Mouse (Mus musculus) erythroblast, adult 5-6 weeks (primary cell): Measurements from ENCODE around the gene Cuedc1. TPM values are rescaled to one million over a fixed set of nuclear protein-coding genes. Genes with fewer than 3 reads are reported as not detected.

ENCODE experiments used
- ATAC-seq: replicated peaks from 2 replicates; pipeline ENCODE4 v1.8.0; 2016; ENCODE audit warnings: moderate number of reproducible peaks, mild to moderate bottlenecking, moderate TSS enrichment, inconsistent platforms; ENCODE audit not compliant: poor library complexity, low FRiP score, severe bottlenecking
- total RNA-seq, 2 experiments: library from RNA; stranded (forward) in 1 of 2; stranded (reverse) in 1 of 2; fragments of 150-400 nt in 1 of 2; fragments of 200-764, 138-1000 nt in 1 of 2; gene quantifications; 2 replicates each; pipeline versions ENCODE4 v1.2.3 to v1.2.4; 2015 to 2017; ENCODE audit warnings: low replicate concordance in 2 of 2

Gene Cuedc1
- total RNA-seq, 2 experiments from 2014 or later, result not detected

DNA sequence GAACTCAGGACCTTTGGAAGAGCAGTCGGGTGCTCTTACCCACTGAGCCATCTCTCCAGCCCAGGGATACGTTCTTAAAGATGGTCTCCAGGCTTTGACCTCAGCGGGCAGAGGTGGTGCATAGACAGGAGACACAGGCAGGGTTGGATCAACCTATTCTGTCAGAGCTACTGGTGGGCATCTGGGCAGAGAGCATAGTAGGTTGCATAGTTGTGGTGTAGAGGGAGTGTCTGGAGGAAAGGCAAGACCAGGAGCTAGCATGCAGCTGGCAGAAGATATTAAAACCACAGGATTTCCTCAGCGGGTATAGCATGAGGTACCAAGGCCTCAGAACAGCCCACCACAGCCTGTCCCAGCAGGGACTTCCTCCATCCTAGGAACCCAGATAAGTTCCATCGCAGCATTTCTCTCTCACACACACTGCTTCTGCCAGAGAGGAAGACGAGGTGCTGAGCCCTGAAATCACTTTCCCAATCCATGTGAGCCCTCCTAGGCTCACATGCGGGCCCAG is 66.4 kb downstream of the Cuedc1 start:
- no peak for ATAC-seq

DNA sequence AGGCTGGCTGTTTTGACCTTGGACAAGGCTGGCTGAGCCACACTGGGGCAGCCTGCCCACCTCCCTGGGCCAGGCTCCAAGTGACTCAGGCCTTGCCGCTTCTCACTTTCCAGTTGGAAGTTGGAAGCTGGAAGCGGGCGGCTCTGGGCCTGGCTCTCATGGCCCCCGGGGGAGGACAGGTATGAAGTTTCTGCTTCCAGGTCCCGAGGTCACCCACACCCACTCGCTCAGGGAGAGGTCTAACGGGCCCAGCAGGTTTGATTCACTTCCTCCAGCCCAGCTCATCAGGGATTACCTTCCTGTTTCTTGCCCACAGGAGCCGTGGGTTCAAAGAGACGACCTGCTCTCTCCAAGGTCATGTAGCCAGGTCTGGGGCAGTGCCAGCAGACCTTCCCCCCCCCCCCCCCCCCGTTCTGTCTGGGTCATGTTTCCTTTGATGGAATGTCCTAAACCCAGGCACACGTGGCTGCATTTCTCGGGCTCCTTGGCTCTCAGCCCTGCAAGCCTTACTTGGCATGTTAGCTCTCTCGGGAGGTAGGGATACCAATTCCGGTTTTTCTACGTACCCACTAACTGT is 67.0 kb downstream of the Cuedc1 start:
- ATAC-seq, result no peak

DNA sequence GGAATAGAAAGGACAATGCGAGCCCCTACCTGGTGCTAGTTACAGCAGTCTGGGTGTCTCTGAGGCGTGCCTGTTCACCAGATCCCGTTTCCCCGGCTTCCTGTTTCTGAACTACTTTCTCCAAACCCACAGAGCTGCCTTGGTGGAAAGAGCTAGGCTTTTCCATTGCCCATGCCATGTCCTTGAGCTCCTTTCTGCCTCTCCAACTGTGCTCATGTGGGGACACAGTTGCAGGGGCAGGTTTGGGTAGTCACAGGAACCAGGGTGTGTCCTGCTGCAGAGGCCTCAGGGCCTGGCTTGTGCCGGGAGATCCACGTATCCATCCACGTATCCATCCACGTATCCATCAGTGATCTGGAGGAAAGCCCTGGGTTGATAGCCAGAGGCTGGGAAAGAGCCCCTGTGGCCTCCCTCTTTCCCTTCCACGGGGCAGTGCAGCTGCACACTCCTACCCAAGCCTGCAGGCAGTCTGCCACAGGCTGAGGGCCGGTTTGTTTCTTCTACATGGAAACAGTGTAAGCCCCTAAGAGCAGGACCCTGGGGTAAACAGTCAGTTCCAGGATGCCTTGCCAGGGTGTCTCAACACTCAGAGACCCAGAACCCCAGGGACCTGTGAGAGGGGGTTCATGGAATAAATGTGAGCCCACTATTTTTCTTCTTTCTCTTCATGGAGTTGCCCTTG is 68.0 kb downstream of the Cuedc1 start:
- no peak for ATAC-seq

DNA sequence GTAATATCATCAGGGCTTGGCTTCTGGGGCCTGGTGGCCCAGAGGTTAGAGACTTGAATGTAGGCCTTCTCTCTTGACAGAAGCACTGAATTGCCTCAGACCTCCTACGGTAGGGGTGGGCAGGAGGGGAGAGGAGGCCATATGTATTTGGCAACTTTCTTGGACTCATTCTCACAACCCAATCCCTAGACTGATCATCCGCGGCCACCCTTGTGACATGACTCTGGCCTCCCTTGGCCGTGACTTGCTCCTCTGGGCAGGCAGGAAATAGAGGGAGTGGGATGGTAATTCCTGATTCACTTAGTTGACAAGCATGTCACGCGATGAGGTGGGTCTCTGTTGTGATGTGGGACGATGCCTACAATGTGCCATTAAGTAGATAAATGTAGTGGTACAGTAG is 68.6 kb downstream of the Cuedc1 start:
- no peak for ATAC-seq

DNA sequence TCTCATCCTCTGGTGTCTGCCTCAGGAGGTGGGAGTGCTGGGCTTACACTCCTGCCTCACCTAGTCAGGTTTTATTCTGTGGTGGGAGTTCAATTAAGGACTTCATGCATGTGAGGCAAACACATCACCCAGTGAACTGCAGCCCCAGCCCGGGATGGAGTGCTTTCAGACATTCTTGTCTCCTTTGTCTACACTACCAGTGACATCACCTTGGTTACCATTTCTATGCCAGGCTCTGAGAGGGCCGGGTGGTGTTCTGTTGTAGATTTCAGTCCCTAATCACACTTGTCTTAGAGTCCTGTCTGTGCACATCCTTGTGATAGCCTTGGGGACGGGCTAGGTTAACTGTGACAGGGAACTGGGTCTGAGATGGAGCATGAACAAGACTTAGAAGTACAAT is 70.8 kb downstream of the Cuedc1 start:
- no peak for ATAC-seq

DNA sequence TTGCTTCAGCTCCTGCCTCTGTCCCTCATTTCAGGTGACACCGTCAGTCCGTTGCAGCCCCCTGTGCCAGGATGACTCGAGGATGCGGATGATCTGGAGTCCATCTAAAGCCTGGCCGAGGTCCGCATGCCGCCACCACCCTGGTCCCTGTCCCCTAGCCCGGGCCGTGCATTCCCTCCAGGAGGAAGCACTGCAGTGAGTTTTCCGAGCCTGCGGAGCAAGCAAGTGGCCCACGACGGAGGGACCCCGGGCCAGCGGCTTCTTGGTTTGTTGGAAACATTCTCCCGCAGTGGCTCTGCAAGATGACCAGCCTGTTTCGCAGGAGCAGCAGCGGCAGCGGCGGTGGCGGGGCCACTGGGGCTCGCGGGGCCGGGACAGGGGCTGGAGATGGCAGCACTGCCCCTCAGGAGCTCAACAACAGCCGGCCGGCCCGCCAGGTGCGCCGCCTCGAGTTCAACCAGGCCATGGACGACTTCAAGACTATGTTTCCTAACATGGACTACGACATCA is 71.7 kb downstream of the Cuedc1 start:
- no peak for ATAC-seq

DNA sequence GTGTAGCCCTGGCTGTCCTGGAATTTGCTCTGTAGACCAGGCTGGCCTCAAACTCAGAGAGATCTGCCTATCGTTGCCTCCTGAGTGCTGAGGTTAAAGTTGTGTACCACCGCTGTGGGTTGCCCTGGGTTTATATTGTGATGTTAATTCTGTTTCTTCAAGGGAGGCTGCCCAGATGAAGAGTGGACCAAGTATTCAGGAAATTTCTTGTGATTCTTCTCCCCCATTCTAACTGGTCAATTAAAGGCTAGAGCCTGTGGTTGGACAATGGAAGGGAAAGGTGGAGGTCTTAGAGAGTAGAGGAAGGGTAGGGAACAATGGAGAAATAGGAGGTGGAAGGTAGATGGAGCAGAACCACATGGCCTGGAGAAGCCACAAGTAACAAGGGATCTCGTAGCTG is 72.7 kb downstream of the Cuedc1 start:
- no peak for ATAC-seq

DNA sequence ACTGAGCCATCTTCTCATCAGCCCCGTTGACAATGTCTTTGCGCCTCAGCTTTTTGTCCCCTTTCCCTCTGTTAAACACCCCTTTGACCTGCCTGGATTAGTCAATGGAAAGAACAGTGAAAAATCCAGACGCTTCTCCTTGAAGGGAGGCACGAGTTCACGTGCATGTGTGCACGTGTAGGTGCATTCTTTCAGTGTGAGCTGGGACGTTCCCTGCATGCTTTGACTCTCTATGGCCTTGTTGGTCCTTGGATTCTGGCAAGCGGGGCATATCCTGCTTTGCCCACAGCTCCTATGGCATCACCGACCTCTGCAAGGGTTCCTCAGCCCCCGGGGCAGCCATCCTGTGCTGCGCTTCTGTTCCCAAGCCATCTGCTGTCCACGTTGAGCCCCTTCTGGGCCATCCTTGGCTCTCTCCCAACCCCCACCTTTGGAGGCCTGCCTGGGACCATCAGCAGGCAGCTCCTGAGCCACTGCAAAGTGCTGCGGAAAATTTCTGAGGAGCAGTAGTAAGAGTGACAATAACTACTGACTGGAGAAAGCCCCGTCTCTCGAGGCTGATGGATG is 74.1 kb downstream of the Cuedc1 start:
- ATAC-seq, result no peak

DNA sequence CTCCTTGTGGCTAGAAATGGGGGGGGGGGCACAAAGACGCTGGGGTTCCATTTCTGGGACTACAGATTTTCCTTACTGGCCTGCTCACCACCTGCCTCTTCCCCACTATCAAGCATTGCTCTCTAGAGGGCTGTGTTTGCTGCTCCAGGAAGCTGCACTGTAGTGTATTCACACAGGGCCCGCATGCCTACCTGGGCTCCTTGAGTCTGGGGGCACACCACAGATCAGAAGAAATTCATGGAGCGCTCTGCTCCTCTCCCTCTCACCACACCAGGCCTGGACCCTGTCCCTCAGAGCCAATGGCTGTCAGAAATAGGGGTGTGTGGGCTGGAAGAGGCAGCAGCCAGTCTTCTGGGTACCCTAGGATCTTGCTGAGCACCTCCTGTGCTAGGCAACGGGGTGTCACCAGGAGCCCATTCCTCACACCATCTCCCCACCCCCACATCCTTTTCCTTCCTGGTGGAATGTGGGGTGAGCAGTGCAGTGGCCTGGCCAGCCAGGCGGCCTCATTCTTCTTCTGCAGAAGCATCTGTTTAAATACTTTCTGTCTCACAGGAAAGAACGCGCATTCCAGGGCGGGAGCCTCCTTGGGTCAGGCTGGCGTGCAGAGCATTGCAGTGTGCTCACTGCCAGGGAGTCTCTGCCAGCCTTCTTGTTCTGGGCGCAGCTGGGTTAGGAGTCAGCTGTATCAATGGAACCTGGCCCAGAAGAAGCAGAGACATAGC is 74.9 kb downstream of the Cuedc1 start:
- no peak for ATAC-seq

DNA sequence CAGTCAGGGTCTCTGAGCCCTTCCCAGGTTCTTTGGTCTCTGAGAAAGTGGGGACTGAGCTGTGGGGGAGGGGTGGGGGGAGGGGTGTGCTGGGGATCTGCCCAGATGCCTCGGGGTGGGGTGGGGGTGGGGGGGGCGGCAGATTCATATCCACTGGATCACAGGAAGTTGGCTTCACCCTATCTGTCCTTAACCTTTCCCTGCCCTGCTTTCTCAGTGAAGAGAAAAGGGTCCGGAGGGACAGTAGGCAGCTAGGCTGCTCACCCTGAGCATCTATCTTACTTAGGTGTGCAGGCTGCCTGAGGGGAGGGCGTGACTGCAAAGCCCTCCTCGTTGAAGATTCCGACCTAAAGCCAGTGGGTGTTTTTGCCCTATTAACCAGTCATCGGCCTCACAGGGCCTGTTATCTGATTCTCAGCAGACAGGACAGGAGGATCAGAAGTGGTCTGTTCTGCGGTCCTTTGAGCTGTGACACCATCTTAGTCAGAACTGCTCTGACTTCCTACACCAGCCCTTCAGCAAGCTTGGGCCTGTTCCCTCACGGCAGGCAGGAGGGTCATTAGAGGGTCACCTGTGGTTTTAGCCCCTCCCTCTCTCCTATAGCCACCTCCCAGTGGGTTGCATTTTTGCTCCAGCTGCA is 75.6 kb downstream of the Cuedc1 start:
- ATAC-seq, result no peak

DNA sequence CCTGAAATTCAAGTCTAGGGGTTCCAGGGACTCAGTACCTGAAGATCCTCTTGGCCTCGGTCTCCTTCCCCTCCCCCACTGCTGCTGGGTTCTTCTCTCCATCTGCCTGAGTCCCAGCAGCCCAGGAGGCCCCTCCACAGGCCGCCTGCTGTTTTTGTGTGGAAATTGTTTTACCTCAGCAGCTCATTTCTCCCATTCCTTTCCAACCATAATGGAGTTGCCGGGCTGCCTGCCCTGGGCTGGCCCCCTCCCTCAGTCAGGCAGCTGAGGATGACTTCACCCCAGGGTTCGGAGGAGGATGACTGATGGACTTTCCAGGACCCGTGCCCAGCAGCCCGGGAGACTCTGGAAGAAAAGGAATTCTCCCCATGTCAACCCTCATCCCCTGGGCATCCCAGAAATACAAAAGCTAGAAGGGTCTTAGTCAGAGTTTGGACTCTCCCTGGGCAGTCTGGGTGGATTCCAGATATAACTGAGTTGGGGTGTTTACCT is 82.7 kb downstream of the Cuedc1 start:
- no peak for ATAC-seq

DNA sequence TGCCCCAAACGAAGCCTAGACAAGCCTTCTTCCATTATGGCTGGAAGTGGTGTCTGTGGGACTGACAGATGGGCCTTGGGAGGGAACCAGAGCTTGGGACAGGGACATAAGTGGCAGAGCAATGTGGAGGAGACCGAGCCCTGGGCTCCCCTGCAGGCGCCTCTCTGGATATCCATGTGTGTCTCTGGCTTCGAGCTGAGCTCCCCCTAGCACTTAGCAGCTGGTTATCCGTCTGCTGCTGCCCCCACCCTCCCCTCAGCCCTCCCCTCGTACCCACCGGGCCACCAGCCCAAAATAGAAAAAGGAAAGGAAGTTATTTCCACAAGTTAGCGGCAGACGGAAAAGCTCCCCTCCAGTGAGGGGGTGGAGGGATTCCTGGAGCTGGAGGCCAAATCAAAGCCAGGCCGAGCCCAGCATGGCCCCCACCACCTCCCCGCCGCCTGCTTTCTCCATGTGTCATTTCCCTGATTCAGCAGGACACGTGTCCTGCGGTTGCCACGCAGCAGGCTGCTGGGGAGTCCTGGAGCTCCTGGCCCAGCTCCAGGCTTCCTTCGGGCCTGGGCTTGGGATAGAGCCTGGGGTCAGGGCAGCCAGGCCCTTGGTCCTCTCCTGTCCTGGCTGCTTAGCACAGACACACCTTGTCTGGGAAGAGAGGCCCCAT is 83.2 kb downstream of the Cuedc1 start:
- ATAC-seq, result no peak

DNA sequence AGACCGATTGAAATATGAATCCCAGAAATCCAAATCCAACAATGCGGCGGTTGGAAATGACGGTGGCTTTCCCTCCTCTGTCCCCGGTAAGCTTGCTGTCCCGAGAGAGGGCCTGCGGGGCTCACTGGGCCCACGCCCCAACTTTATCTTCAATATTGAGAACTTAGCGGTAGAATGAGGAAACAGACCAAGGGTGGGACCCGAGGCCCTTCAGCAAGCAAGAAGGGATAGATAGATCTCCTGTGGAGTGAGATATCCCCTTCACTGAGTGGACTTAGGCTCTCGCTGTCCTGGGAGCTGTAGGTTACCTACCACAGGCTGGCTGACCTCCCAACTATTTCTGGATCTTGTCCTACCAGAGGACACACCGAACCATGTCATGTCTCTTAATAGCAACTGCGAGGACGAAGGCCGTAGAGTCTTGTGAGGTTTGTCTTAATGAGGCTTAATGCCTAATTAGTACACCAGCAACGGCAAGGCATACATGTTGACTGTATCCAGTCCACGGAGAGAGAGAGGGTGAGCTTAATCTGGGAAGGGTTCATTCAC is 86.8 kb downstream of the Cuedc1 start:
- no peak for ATAC-seq

DNA sequence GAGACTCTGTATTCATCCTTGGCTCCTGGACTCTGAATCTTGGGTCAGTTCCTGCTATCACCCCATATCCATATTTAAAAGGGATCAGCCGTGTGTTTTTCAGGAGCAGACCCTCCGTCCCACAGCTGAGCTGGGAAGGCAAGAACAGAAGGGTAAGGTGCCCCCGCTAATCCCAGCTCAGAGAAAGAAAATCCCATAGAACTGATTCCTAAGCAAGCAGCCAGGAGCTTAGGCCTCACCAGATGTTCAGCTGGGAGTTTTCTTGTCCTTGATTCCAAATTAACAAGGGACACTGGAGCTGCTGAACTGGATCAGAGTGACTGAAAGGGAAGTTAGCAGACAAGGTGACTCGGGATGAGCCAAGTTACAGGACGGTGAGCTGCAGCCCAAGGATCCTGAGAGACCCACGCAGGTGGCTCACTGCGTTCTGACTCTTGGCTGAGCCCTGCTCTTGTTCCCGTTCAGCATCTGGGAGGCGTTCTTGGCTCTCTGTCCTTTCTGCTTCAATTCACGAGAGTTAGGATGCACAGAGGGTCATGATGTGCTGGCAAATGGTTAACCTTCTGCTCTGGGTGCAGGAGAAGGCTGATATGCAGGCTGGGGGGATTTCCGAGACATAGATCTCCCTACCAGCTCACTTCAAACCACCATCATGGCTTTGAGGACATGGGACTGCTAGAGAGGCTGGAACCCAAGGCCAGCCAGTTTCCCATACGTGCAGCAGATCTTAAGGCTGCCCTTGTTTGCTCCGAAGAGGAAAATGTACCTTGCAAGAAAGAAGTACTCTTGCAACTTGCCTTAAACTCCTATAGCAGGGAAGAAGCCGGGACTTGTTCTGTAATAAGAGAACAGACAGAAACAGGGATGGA is 88.5 kb downstream of the Cuedc1 start:
- ATAC-seq, result no peak

DNA sequence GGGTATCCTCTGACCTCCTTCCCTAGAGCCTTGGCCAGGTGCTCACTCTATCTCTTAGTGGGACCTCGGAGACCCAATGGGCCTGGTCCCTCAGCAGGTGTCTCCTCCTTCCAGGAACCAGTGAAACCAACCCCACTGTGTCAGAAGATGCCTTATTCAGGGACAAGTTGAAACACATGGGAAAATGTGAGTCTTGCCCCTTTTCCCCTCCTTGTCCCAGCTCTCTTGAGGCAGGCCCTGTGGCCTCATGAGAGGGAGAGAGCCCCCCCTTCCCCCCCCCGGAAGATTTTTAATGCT is 89.0 kb downstream of the Cuedc1 start:
- no peak for ATAC-seq

DNA sequence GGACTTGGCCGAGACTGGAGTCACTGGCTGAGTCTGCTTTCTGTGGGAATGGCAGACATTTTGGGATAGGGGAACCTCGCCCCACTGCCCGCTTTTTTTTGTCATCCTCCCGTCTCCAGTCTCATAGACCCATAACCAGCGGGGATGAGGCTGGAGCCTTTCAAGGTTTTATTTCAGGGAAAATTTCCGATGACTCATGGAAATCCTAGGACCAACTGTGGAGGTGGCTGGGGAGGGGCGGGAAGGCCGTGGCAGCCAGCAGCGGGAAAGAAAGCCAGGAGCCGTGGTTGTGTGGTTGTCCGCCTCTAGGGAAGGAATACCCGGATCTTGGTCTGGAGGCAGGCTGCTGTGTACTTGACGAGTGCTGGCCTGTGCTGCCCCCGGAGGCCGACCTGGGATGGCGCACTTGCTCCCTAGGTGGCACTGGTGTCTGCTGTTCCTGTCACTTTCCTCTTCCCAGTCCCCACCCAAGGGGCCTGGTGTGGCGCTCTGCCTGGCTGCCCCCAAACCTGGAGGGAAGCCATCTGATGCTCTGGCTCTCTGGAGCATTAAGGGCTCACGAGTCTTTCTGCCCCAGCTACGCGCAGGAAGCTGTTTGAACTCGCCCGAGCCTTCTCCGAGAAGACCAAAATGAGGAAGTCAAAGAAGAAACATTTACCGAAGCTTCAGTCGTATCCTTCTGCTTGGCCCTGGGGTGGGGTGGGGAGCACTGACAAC is 89.7 kb downstream of the Cuedc1 start:
- no peak for ATAC-seq

DNA sequence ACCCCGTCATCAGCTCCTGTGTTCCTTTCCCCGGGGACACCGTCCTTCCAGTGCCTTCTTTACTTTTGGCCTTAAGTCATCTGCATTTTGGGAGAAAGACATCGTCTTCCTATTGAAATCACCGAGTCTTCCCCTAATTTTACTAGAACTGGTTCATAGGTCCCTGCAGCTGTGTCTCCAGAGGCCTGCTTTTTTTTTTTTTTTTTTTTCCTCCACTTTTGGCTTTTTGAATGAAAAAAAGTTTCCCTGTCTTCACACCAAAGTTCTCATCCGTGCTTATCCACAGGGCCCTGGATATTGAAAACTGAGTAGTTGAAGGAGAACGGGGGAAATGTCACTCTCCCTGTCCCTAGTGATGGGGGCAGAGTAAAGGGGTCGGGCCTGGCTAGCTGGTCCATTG is 90.4 kb downstream of the Cuedc1 start:
- ATAC-seq, result no peak

DNA sequence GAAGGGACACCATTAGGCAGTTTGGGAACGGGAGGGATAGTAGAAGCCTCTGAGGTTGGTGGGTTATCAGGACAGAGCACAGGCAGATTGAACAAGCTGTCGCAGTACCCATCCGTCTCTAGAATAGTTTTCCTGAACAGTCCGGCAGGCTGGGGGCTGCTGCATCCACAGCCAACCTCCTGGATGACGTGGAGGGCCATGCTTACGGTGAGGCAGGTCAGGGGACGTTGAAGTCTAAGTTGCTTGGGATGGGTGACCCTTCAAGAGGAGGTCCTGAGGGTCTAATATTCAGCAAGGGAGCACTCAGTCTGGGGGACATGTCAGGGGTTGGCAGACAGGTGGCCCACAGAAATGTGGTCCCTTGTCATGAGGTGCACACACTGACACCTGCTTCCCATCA is 90.8 kb downstream of the Cuedc1 start:
- no peak for ATAC-seq
